Mouse (Mus musculus) ES-Bruce4 (cell line): Measurements from ENCODE around the gene Flot2. TPM values are rescaled to one million over a fixed set of nuclear protein-coding genes. Genes with fewer than 3 reads are reported as not detected.
A peak's percentile ranks its signal among the peaks of the same experiment; 100 is the strongest.

Source experiments
- H3K27ac ChIP-seq: 2 replicates; pipeline ENCODE4 v1.5.1; 2012; ENCODE audit warnings: low read length, inconsistent platforms; ENCODE audit not compliant: insufficient read depth
- H3K27me3 ChIP-seq: 2 replicates; pipeline ENCODE4 v1.6.1; 2012; ENCODE audit warnings: mild to moderate bottlenecking, low read length, inconsistent platforms; ENCODE audit not compliant: control insufficient read depth, poor library complexity, insufficient read depth, severe bottlenecking
- H3K36me3 ChIP-seq: 2 replicates; pipeline ENCODE4 v1.6.1; 2012; ENCODE audit warnings: inconsistent platforms, mild to moderate bottlenecking, low read length, moderate library complexity; ENCODE audit not compliant: control insufficient read depth, poor library complexity, insufficient read depth, severe bottlenecking
- H3K4me1 ChIP-seq: one replicate; pipeline ENCODE4 v1.8.1; 2011; ENCODE audit warnings: low read length; ENCODE audit not compliant: control insufficient read depth, insufficient read depth
- H3K4me3 ChIP-seq: 2 replicates; pipeline ENCODE4 v1.5.1; 2011; ENCODE audit warnings: low read depth, mild to moderate bottlenecking, low read length
- H3K9ac ChIP-seq: 2 replicates; pipeline ENCODE4 v1.6.1; 2012; ENCODE audit warnings: low read depth, mild to moderate bottlenecking, inconsistent platforms; ENCODE audit not compliant: poor library complexity, severe bottlenecking
- H3K9me3 ChIP-seq: replicated peaks from 2 replicates; pipeline ENCODE4 v1.6.1; 2012; ENCODE audit warnings: mild to moderate bottlenecking, low read length, inconsistent platforms; ENCODE audit not compliant: control insufficient read depth, poor library complexity, insufficient read depth, severe bottlenecking
- CTCF ChIP-seq: IDR thresholded peaks from one replicate; pipeline ENCODE4 v1.8.1; 2011; ENCODE audit warnings: low read depth, low read length
- EP300 ChIP-seq: IDR thresholded peaks from 2 replicates; pipeline ENCODE4 v1.6.1; 2011; ENCODE audit warnings: low read depth, low read length; ENCODE audit not compliant: insufficient read depth
- POLR2A ChIP-seq: IDR thresholded peaks from one replicate; pipeline ENCODE4 v1.8.1; 2011; ENCODE audit warnings: low read length; ENCODE audit not compliant: insufficient read depth
- polyA plus RNA-seq: library from polyadenylated mRNA; stranded (reverse); fragments of >200 nt; gene quantifications from 2 replicates; pipeline ENCODE4 v1.2.4, GENCODE M21; 2011; ENCODE audit warnings: low read depth; ENCODE audit not compliant: missing spikeins, insufficient read depth, insufficient read length

Flot2 gene
- polyA plus RNA-seq, 1 experiment = 76.6 TPM

DNA sequence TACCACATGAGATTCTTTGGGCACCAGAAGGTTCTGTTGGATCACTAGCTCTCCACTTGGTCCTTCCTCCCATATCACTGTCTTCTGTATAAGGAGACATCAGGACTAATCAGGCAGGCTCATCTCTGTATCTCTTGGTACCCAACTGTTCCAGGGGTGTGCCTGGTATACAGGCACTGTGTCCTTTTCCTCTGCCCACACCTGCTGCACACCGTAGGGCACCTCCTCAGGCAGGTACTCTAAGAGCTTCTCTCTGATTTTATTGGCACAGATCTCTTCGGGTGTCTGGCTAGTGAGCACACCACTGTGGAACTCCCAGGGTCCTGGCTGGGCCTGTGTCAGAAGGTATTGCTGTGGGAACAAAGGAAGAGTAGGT lies 36.5 kb downstream of the Flot2 start:
- no peak overlapping the region for H3K9ac ChIP-seq
- no peaks in the 10 kb centered on the region for H3K27me3 ChIP-seq
- H3K4me1 ChIP-seq = peaks cover 5% of the 10 kb centered on the region
- H3K36me3 ChIP-seq = peaks cover 24% of the 10 kb centered on the region
- H3K4me3 ChIP-seq = no peak overlapping the region
- TF ChIP-seq EP300 (no peak), POLR2A (no peak), CTCF (no peak)
- H3K27ac ChIP-seq = no peak overlapping the region
- H3K9me3 ChIP-seq = no peaks in the 10 kb centered on the region

DNA sequence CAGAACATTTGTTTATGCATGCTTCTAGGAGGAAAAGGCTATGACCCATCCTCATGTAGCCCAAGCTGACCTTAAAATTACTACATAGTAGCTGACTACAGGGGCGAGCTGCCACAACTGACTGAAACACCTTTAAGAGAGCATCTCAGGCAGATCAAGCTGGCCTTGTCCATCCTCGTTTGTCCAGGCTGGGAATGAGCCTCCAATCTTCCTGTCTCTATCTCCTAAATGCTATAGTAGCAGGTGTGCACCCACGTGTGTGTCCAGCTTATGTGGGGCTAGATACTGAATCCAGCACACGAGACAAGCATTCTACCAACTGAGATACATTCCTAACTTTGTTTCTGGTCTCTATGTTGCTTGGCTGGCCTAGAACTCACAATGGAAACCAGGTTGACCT lies 36.9 kb downstream of the Flot2 start:
- no peaks in the 10 kb centered on the region for H3K9me3 ChIP-seq
- no peaks in the 10 kb centered on the region for H3K27me3 ChIP-seq
- no peak overlapping the region for H3K27ac ChIP-seq
- H3K36me3 ChIP-seq = peaks cover 24% of the 10 kb centered on the region
- no peak overlapping the region for H3K9ac ChIP-seq
- peaks cover 5% of the 10 kb centered on the region for H3K4me1 ChIP-seq
- H3K4me3 ChIP-seq = no peak overlapping the region
- TF ChIP-seq CTCF = no peak
- TF ChIP-seq POLR2A = no peak
- TF ChIP-seq EP300 = no peak

DNA sequence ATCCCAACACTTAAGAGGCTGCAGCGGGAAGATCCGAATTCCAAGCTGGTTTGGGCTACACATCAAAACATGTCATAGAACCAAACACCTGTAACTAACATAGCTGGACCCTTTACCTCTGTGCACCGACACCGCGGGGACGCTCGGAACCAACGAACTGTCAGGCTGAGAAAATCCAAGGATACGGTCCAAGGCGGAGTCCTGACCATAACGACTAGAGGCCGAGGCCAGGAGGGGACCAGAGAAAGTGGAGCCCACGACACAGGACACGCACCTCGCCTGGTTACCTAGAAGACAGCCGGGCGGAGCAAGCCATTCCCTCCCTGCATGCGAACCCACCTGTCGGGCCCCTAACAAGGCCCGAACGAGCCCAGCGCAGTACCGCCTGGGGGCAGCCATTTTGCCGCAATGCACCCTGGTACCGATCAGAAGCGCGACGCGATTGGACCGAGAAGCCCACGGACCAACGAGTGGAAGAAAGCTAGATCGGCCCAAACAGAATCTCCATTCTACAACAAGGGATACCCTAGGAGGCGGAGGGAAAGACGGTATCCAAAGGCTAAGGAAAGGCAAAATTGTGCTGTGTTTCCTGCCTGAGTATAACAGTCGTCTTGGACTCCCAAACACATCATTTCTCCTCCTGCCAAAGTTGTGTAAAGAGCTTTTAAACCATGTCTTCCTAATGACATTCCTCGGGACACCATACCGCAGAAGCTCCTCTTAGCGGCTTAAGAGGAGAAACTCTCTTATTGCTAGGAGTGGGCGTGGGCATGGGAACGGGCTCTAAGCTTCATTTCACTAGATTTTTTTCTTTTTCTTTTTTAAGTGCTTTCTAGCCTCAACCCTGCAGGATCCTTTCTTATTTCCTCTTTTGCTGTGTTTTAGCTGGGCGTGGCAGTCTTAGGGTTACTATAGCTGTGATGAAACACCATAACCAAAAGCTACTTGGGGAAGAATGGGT lies 42.5 kb downstream of the Flot2 start, which contains the start of gene Eral1:
Gene Eral1 (minus strand): TSS at position 423 of the 961 bp plus-strand sequence.
- H3K27me3 ChIP-seq = no peaks in the 10 kb centered on the region
- no peak within 1 kb of the TSS for H3K27ac ChIP-seq
- peak within 1 kb of the TSS; percentile 69 for H3K9ac ChIP-seq
- no peak for TF ChIP-seq EP300
- TF ChIP-seq POLR2A = peak; percentile 84
- no peaks in the 10 kb centered on the region for H3K9me3 ChIP-seq
- peaks cover 9% of the 10 kb centered on the region for H3K36me3 ChIP-seq
- no peaks in the 10 kb centered on the region for H3K4me1 ChIP-seq
- H3K4me3 ChIP-seq = peak within 1 kb of the TSS; percentile 91

DNA sequence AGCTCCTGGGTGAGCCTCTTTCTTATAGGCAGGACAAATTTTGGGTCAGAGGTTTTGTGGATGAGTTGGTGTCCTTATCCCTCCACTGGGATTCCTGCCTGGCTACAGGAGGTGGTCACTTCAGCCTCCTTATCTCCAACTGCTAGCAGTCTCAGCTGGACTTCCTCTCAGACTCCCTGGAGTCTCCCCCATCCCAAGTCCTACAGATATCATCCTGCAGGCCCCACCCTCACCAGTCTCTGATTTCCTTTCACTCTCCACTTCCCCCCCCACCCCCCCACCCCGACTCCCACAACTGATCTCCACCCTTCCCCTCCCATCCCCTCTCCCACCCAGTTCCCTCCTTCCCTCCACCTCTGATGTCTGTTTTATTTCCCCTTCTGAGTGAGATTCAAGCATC lies 45.9 kb downstream of the Flot2 start:
- no peak overlapping the region for H3K9ac ChIP-seq
- no peaks in the 10 kb centered on the region for H3K36me3 ChIP-seq
- no peak overlapping the region for H3K27ac ChIP-seq
- H3K4me3 ChIP-seq = no peak overlapping the region
- TF ChIP-seq EP300 = no peak
- H3K27me3 ChIP-seq = no peaks in the 10 kb centered on the region
- no peaks in the 10 kb centered on the region for H3K9me3 ChIP-seq
- H3K4me1 ChIP-seq = no peaks in the 10 kb centered on the region

DNA sequence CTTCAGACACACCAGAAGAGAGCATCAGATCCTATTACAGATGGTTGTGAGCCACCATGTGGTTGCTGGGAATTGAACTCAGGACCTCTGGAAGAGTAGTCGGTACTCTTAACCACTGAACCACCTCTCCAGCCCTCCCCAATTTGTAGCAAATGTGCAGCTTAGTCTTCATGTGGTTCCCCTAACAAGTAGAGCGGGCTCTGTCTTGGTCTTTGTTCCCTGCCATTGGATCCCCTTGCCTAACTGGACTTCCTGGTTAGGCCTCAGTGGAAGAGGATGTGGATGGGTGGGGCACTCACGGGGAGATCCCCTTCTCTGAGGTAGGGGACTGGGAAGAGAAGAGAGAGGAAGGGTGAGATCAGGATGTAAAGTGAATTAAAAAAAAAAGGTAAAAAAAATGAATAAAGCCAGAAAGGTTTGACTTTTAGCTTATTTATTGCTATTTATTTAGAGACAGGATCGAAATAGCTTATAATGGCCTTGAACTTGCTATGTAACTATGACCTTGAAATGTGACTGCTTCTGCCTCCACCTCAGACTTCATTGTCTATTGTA lies 49.3 kb downstream of the Flot2 start:
- no peaks in the 10 kb centered on the region for H3K27me3 ChIP-seq
- no peak for TF ChIP-seq POLR2A
- no peaks in the 10 kb centered on the region for H3K36me3 ChIP-seq
- no peak overlapping the region for H3K27ac ChIP-seq
- H3K9ac ChIP-seq = no peak overlapping the region
- H3K9me3 ChIP-seq = no peaks in the 10 kb centered on the region
- no peaks in the 10 kb centered on the region for H3K4me1 ChIP-seq
- H3K4me3 ChIP-seq = no peak overlapping the region

DNA sequence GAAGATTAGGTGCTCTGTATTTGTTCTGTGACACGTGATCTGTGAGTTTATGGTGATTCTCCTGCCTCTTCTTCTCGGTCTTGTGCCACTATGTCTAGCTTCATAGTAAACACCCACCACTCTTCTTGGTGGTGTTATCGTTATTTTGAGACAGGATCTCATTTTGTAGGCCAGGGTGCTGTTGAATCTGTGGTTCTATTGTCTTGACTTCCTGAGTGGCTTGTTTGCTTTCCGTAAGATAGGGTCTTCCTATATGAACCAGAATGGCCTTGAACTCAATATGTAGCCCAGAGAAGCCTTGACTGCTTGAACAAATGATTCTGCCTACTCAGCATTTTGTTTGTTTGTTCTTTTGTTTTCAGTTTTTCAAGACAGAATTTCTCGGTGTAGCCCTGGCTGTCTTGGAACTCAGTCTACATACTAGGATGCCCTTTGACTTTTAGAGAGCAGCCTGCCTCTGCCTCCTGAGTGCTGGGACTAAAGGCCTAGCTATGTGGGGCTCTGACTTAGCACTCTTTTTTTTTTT lies 50.1 kb downstream of the Flot2 start:
- no peaks in the 10 kb centered on the region for H3K27me3 ChIP-seq
- no peak for TF ChIP-seq CTCF
- no peak for TF ChIP-seq POLR2A
- no peak for TF ChIP-seq EP300
- no peak overlapping the region for H3K9ac ChIP-seq
- H3K36me3 ChIP-seq = no peaks in the 10 kb centered on the region
- no peak overlapping the region for H3K27ac ChIP-seq
- H3K9me3 ChIP-seq = no peaks in the 10 kb centered on the region
- no peaks in the 10 kb centered on the region for H3K4me1 ChIP-seq
- H3K4me3 ChIP-seq = no peak overlapping the region
